Mouse (Mus musculus) lung, embryonic 16.5 days (tissue): ENCODE measurements at regions not wholly inside any gene's neighbourhood (a gene's known extent, or its start where the extent isn't known, plus 50 kb on each side); places are given as distances from the start of the nearest gene placed in this dataset.

Experiments used
- ATAC-seq: fragments of 200-750 bp; cut with Nextera tagmentation; 2 replicates; pipeline ENCODE4 v1.8.0; 2017; ENCODE audit warnings: low read depth, mild to moderate bottlenecking, moderate library complexity
- H3K27ac ChIP-seq: fragments of 300-500 bp; sonication (generic); 2 replicates; pipeline ENCODE4 v1.5.1; 2014; ENCODE audit warnings: mild to moderate bottlenecking, control low read depth, low read length
- H3K27me3 ChIP-seq: fragments of 300-500 bp; sonication (generic); 2 replicates; pipeline ENCODE4 v1.6.1; 2014; ENCODE audit warnings: low read depth, low read length, mixed read lengths; ENCODE audit not compliant: control insufficient read depth, insufficient read depth
- H3K36me3 ChIP-seq: fragments of 300-500 bp; sonication (generic); 2 replicates; pipeline ENCODE4 v1.6.1; 2014; ENCODE audit warnings: low read length; ENCODE audit not compliant: control insufficient read depth, insufficient read depth
- H3K4me1 ChIP-seq: fragments of 300-500 bp; sonication (generic); replicated peaks from 2 replicates; pipeline ENCODE4 v1.6.1; 2014; ENCODE audit warnings: low read length, mixed read lengths; ENCODE audit not compliant: control insufficient read depth, insufficient read depth
- H3K4me2 ChIP-seq: fragments of 300-500 bp; sonication (generic); 2 replicates; pipeline ENCODE4 v1.6.1; 2014; ENCODE audit warnings: low read depth, low read length, control low read depth
- H3K4me3 ChIP-seq: fragments of 300-500 bp; sonication (generic); 2 replicates; pipeline ENCODE4 v1.5.1; 2014; ENCODE audit warnings: mild to moderate bottlenecking, low read length, control low read depth
- H3K9ac ChIP-seq: fragments of 300-500 bp; sonication (generic); 2 replicates; pipeline ENCODE4 v1.6.1; 2014; ENCODE audit warnings: low read length, control low read depth
- H3K9me3 ChIP-seq: fragments of 300-500 bp; sonication (generic); 2 replicates; pipeline ENCODE4 v1.6.1; 2016; ENCODE audit warnings: low read length; ENCODE audit not compliant: control insufficient read depth
- WGBS: fragments of 180-500 bp; shearing (Covaris S2); extraction: QIAGEN DNeasy Blood & Tissue Kit; methylation state at CpG from one replicate; pipeline ENCODE4 v1.1.7; 2014; 5-methylcytosine and 5-hydroxymethylcytosine counted together

GRCm38 (mm10) chr5:126281782-126282181, 750.2 kb downstream of the Tmem132b start:
- no peaks in the 10 kb centered on the region for H3K27me3 ChIP-seq
- 5% methylated on average over 7 of the region's 7 CpGs for WGBS
- no peak overlapping the region for H3K9ac ChIP-seq

GRCm38 (mm10) chr5:126324847-126325246, 793.3 kb downstream of the Tmem132b start:
- H3K9me3 ChIP-seq, result no peaks in the 10 kb centered on the region; the same call in 1 of the 2 replicates
- H3K9ac ChIP-seq, result no peak overlapping the region
- no peak overlapping the region for H3K27ac ChIP-seq
- H3K4me3 ChIP-seq, result no peak overlapping the region
- no peaks in the 10 kb centered on the region for H3K36me3 ChIP-seq
- H3K4me1 ChIP-seq, result no peaks in the 10 kb centered on the region
- no peak for ATAC-seq
- no peak overlapping the region for H3K4me2 ChIP-seq
- WGBS, result 63% methylated on average over 6 of the region's 6 CpGs
- H3K27me3 ChIP-seq, result no peaks in the 10 kb centered on the region

More at GRCm38 (mm10) chr5:126281782-126282181, 750.2 kb downstream of the Tmem132b start:
- H3K36me3 ChIP-seq, result no peaks in the 10 kb centered on the region
- H3K4me3 ChIP-seq, result no peak overlapping the region
- H3K4me1 ChIP-seq, result no peaks in the 10 kb centered on the region
- no peaks in the 10 kb centered on the region for H3K9me3 ChIP-seq
- H3K27ac ChIP-seq, result no peak overlapping the region
- no peak for ATAC-seq
- H3K4me2 ChIP-seq, result no peak overlapping the region

- Histone ChIP-seq H3K27ac (no peak overlapping the region), H3K9ac (no peak overlapping the region), H3K36me3 (no peaks in the 10 kb centered on the region), H3K4me1 (no peaks in the 10 kb centered on the region), H3K9me3 (no peaks in the 10 kb centered on the region; the same call in none of the 2 replicates), H3K4me3 (no peak overlapping the region), H3K27me3 (no peaks in the 10 kb centered on the region), H3K4me2 (no peak overlapping the region)
- ATAC-seq, result no peak
- WGBS, result 29% methylated on average over 3 of the region's 3 CpGs
These were observed 796.7 kb downstream of the Tmem132b start for GRCm38 (mm10) chr5:126328276-126328675.

- 56% methylated on average over 7 of the region's 7 CpGs for WGBS
These were observed 803.5 kb downstream of the Tmem132b start for GRCm38 (mm10) chr5:126335091-126335490.

GRCm38 (mm10) chr5:126335553-126336520, 804.3 kb downstream of the Tmem132b start:
- WGBS, result 63% methylated on average over 6 of the region's 6 CpGs
- H3K36me3 ChIP-seq, result no peaks in the 10 kb centered on the region
- no peaks in the 10 kb centered on the region for H3K27me3 ChIP-seq
- H3K27ac ChIP-seq, result no peak overlapping the region
- no peak overlapping the region for H3K4me2 ChIP-seq
- H3K4me3 ChIP-seq, result no peak overlapping the region
- H3K4me1 ChIP-seq, result no peaks in the 10 kb centered on the region
- no peak for ATAC-seq
- H3K9ac ChIP-seq, result no peak overlapping the region
- no peaks in the 10 kb centered on the region for H3K9me3 ChIP-seq

More at GRCm38 (mm10) chr5:126335091-126335490, 803.5 kb downstream of the Tmem132b start:
- Histone ChIP-seq H3K9ac (no peak overlapping the region), H3K36me3 (no peaks in the 10 kb centered on the region), H3K27ac (no peak overlapping the region), H3K4me1 (no peaks in the 10 kb centered on the region), H3K4me2 (no peak overlapping the region), H3K9me3 (no peaks in the 10 kb centered on the region; the same call in 1 of the 2 replicates), H3K27me3 (no peaks in the 10 kb centered on the region), H3K4me3 (no peak overlapping the region)
- ATAC-seq, result no peak

- H3K4me2 ChIP-seq, result no peak overlapping the region
- H3K9me3 ChIP-seq, result no peaks in the 10 kb centered on the region; the same call in 1 of the 2 replicates
- H3K27me3 ChIP-seq, result no peaks in the 10 kb centered on the region
- no peak for ATAC-seq
- H3K9ac ChIP-seq, result no peak overlapping the region
- WGBS, result 63% methylated on average over 1 of the region's 1 CpGs
- H3K36me3 ChIP-seq, result no peaks in the 10 kb centered on the region
- H3K27ac ChIP-seq, result no peak overlapping the region
- no peak overlapping the region for H3K4me3 ChIP-seq
- no peaks in the 10 kb centered on the region for H3K4me1 ChIP-seq
These were observed 806.3 kb downstream of the Tmem132b start for GRCm38 (mm10) chr5:126337884-126338283.

- H3K9ac ChIP-seq, result no peak overlapping the region
- H3K9me3 ChIP-seq, result no peaks in the 10 kb centered on the region; the same call in 1 of the 2 replicates
- no peaks in the 10 kb centered on the region for H3K4me1 ChIP-seq
- WGBS, result 84% methylated on average over 9 of the region's 9 CpGs
- no peak overlapping the region for H3K4me2 ChIP-seq
- no peak overlapping the region for H3K27ac ChIP-seq
- no peaks in the 10 kb centered on the region for H3K36me3 ChIP-seq
- ATAC-seq, result no peak
- H3K27me3 ChIP-seq, result no peaks in the 10 kb centered on the region
- H3K4me3 ChIP-seq, result no peak overlapping the region
These were observed 812.0 kb downstream of the Tmem132b start for GRCm38 (mm10) chr5:126343570-126343969.

GRCm38 (mm10) chr5:126350936-126351335, 819.4 kb downstream of the Tmem132b start:
- Histone ChIP-seq H3K4me2 (no peak overlapping the region), H3K4me3 (no peak overlapping the region), H3K9me3 (peaks cover 3% of the 10 kb centered on the region; the same call in 1 of the 2 replicates), H3K9ac (no peak overlapping the region), H3K4me1 (no peaks in the 10 kb centered on the region), H3K27me3 (no peaks in the 10 kb centered on the region), H3K27ac (no peak overlapping the region), H3K36me3 (no peaks in the 10 kb centered on the region)
- ATAC-seq, result no peak
- 86% methylated on average over 2 of the region's 2 CpGs for WGBS

GRCm38 (mm10) chr5:126369436-126369835, 837.9 kb downstream of the Tmem132b start:
- WGBS, result 78% methylated on average over 2 of the region's 2 CpGs
- Histone ChIP-seq H3K9me3 (peaks cover 3% of the 10 kb centered on the region; the same call in 1 of the 2 replicates), H3K4me3 (no peak overlapping the region), H3K27ac (no peak overlapping the region), H3K4me1 (no peaks in the 10 kb centered on the region), H3K36me3 (no peaks in the 10 kb centered on the region), H3K9ac (no peak overlapping the region), H3K27me3 (no peaks in the 10 kb centered on the region), H3K4me2 (no peak overlapping the region)
- no peak for ATAC-seq
